Mouse (Mus musculus) G1E (cell line): ENCODE results near the gene Pnma1.

Experiments used
- CTCF ChIP-seq: IDR thresholded peaks from 2 replicates; pipeline ENCODE4 v1.5.1; 2012; ENCODE audit warnings: low read depth, low read length, inconsistent platforms, mixed read lengths
- GATA1 ChIP-seq: IDR thresholded peaks from 2 replicates; pipeline ENCODE4 v1.6.1; 2012; ENCODE audit warnings: borderline replicate concordance, low read length, inconsistent platforms, mixed read lengths

DNA sequence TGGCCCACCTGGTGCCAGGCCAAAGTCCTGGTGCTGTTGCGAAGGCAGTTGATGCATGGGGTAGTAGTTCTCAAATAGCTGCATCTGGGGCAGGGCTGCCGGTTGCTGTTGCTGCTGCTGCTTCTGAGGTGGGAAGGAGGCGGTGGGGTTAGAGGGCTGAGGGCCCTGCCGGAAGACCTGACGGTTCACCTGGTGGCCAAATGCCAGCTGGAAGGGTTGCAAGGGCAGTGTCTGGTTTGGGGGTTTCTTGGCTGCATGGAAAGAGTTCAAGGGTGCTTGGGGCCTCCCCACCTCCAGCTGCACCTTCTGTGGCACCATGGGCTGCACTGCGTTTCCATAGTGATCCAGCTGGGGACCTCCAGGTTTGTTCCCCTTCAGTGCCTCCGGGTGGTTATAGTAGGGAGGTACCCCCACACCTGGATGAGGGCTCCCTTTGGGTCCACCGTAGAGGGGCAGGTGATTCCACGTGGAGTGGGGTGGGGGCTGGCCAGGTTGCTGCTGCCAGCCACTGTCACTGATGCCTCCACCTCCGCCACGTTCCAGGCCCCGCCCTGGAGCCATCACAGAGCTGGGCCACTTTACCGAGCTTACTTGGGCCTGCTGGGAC is 25.1 kb upstream of the Pnma1 start:
- no peak for TF ChIP-seq CTCF
- TF ChIP-seq GATA1: no peak
